Mouse (Mus musculus): ENCODE measurements around the gene Gm42688. TPM values are rescaled to one million over a fixed set of nuclear protein-coding genes. Genes with fewer than 3 reads are reported as not detected.

Gm42688 gene
- polyA plus RNA-seq, 1 experiment from 2014 or later: 3.7 TPM

DNA sequence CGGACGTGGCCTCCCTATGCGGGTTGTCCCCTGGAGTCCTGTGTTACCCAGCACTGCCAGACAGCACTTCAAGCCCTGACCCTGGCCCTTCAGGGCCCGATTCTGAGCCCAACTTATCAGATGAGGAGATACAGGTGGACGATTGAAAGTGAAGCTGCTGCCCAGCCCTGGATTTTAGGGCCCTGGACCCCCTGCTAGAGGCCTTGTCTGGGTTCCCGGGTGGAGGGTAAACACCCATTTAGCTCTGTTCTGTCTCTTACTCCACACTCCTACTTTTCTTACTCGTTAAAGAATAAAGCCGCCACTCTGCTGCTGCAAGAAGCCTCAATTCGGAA, 13.5 kb upstream of the Gm42688 start:
- Histone ChIP-seq H3K9ac (no peak overlapping the region), H3K4me3 (replicated peaks) (no peak overlapping the region), H3K4me2 (peak overlapping the region; percentile 21; the same call in 1 of the 2 replicates), H3K9me3 (no peaks in the 10 kb centered on the region), H3K27ac (no peak overlapping the region), H3K4me1 (peaks cover 13% of the 10 kb centered on the region), H3K27me3 (peaks cover 96% of the 10 kb centered on the region), H3K36me3 (replicated peaks) (no peaks in the 10 kb centered on the region)
- WGBS: 3% methylated on average over 9 of the region's 9 CpGs
- no peak for ATAC-seq (ENCODE audit: low FRiP score)

DNA sequence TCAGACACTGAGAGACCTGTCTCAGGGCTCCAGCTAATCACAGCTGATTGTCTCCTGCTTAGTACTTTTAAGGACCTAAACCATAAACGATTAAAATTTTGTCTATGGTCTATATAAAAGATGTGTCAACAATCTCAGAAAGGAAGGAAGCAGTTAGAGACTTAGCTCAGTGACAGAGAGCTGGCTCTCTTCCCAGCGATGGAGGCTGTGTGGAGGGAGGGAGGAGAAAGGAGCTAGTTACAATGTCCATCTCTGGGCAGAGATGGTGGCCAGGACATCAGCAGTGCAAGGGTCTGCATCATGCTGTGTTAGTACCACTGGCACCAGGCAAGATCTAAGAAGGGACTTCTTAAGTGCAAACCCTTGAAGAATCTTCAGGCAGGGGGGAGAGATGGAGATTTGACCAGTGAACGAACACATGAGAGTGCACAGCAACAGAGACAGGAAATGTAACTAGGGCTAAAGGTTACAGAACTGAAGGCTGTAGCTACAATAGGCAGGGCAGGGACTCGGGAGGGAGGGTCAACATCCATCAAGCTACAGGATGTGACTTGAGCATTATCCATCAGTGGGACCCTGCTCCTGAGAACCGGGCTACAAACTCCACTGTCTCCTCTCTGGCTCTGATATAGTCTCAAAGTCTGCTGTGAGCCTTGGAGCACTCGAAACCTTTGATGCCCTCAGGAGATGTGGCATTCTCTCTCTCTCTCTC, 8.8 kb upstream of the Gm42688 start:
- no peak overlapping the region for H3K4me2 ChIP-seq
- 53% methylated on average over 6 of the region's 6 CpGs for WGBS
- H3K9me3 ChIP-seq: no peaks in the 10 kb centered on the region
- H3K27me3 ChIP-seq: peaks cover 71% of the 10 kb centered on the region
- ATAC-seq (ENCODE audit: low FRiP score): no peak
- H3K27ac ChIP-seq: no peak overlapping the region
- no peak overlapping the region for H3K9ac ChIP-seq
- peaks cover 4% of the 10 kb centered on the region; the same call in 1 of the 2 replicates for H3K4me1 ChIP-seq
- no peaks in the 10 kb centered on the region for H3K36me3 ChIP-seq (replicated peaks)
- no peak overlapping the region for H3K4me3 ChIP-seq (replicated peaks)

DNA sequence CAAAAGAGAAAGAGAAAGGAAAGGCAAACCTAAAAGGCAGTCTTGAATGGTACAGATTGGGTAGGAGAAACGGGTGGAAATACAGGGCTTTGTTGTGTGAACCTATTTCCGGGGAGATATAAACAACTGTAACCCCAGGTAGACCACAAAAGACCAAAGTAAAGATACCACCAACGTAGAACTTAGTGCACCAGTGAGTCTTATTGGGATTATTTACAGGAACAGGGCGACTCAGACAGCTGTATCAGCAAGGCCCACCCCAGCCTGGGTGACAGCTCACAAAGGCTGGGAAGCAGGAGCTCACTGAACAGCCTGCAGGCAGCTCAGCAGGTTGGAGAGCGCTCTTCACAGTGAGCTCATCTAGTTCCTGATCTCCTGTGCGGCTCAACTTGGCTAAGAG, 5.4 kb upstream of the Gm42688 start:
- H3K9ac ChIP-seq: no peak overlapping the region
- no peak for ATAC-seq (ENCODE audit: low FRiP score)
- peaks cover 50% of the 10 kb centered on the region for H3K27me3 ChIP-seq
- no peak overlapping the region for H3K27ac ChIP-seq
- 50% methylated on average over 6 of the region's 6 CpGs for WGBS
- no peak overlapping the region for H3K4me3 ChIP-seq (replicated peaks)
- H3K4me1 ChIP-seq: peaks cover 3% of the 10 kb centered on the region; the same call in 1 of the 2 replicates
- H3K4me2 ChIP-seq: no peak overlapping the region
- no peaks in the 10 kb centered on the region for H3K36me3 ChIP-seq (replicated peaks)
- H3K9me3 ChIP-seq: no peaks in the 10 kb centered on the region

DNA sequence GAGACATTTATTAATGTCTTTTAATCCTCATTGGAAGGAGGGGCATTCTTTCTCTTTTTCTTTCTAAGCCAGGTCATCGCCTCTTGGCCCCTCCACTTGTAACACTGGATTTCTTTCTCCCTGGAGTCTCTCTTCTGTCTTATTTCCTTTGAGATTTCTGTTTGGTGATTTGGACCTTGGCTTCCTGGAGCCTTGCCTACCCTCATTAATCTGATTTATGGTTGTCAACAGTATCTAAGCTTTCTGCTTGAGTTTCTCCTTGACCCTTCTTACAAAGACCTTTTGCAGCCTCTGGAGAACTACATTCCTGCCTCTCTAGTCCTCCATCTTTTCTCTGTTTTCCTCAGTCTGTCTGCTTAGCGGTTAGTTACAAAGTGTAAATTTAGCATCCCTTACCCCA, 3.0 kb upstream of the Gm42688 start:
- no peaks in the 10 kb centered on the region for H3K36me3 ChIP-seq (replicated peaks)
- peaks cover 20% of the 10 kb centered on the region for H3K4me1 ChIP-seq
- no peaks in the 10 kb centered on the region for H3K9me3 ChIP-seq
- 78% methylated on average over 2 of the region's 2 CpGs for WGBS
- H3K4me2 ChIP-seq: no peak overlapping the region
- peaks cover 41% of the 10 kb centered on the region for H3K27me3 ChIP-seq
- H3K9ac ChIP-seq: no peak overlapping the region
- H3K4me3 ChIP-seq (replicated peaks): no peak overlapping the region
- no peak for ATAC-seq (ENCODE audit: low FRiP score)
- H3K27ac ChIP-seq: no peak overlapping the region

DNA sequence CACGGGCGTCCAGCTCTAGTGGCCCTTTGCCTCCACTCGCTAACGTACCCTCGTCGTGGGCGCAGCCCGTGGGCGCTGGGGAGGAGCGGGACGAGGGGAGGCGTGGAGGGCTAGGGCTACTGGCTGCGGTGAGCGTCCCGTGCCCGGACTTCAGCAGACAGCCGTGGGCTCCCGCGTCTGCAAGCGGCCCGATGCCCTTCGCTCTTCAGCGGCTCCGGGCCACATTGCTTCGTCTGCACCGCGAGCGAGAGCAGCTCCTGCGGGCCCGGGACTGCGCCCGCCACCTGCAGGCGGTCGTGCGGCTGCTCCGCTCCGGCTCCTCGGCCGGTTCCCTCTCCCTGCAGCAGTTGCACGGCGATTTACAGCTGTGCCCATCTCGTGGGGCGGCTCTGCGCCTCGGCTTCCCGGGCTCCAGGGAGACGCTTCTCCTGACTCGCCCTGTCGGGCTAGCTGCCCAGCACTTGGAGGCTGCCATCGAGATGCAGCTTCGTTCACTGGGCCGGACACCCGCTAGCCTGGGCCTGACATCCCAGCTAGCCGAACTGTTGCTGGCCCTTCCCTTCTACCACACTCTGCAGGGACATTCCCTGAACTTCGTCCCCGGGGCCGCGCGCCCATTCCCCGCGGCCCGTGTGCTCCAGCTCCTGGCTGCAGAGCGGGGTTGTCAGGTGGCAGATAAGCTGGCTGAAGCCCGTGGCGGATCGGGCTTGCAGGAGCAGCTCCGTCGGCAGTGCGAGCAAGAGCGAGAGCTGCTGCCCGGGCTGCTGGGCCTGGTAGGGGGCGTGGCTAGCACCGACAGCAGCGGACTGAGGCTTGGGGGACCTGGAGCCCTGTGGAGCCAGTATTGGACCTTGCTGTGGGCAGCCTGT, 505 bp downstream of the Gm42688 start:
- Histone ChIP-seq H3K9me3 (no peaks in the 10 kb centered on the region), H3K36me3 (replicated peaks) (no peaks in the 10 kb centered on the region), H3K9ac (peak overlapping the region; percentile 69), H3K27ac (peak overlapping the region; percentile 64), H3K4me3 (replicated peaks) (peak overlapping the region; percentile 77), H3K4me1 (peaks cover 21% of the 10 kb centered on the region), H3K27me3 (peaks cover 24% of the 10 kb centered on the region), H3K4me2 (peak overlapping the region; percentile 94)
- WGBS: under 1% methylated on average over 74 of the region's 74 CpGs
- peak; percentile 78 for ATAC-seq (ENCODE audit: low FRiP score)

DNA sequence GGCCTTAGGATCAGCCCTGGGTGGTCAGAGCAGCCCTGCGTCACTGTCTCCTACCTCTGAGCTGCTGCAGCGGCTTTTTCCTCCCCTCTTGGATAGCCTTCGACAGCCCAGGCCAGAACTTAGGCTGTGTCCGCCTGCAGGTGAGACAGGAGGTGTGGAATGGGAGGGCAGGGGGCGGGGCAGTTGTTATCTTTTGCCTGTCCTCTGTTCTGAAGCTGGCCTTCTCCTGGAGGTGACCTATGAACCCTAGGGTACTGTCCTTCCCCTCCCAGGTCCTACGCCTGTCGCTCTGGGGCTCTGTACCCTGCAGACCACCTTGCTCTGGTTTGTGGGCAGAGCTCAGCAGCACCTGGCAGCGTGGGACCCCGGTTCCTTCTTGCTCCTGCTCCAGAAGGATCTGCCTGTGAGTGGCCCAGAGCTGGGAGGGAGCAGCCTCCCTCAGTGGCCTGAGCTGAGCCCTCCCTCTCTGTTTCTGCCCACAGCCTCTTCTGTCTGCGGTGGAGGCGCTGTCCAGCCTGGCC, 1.8 kb downstream of the Gm42688 start:
- H3K9me3 ChIP-seq: no peaks in the 10 kb centered on the region
- H3K4me3 ChIP-seq (replicated peaks): no peak overlapping the region; the same call in 1 of the 2 replicates
- H3K4me1 ChIP-seq: peaks cover 28% of the 10 kb centered on the region
- no peak overlapping the region for H3K27ac ChIP-seq
- no peak for ATAC-seq (ENCODE audit: low FRiP score)
- peaks cover 24% of the 10 kb centered on the region for H3K27me3 ChIP-seq
- H3K4me2 ChIP-seq: peak overlapping the region; percentile 94
- peak overlapping the region; percentile 69 for H3K9ac ChIP-seq
- 40% methylated on average over 11 of the region's 11 CpGs for WGBS
- H3K36me3 ChIP-seq (replicated peaks): no peaks in the 10 kb centered on the region

DNA sequence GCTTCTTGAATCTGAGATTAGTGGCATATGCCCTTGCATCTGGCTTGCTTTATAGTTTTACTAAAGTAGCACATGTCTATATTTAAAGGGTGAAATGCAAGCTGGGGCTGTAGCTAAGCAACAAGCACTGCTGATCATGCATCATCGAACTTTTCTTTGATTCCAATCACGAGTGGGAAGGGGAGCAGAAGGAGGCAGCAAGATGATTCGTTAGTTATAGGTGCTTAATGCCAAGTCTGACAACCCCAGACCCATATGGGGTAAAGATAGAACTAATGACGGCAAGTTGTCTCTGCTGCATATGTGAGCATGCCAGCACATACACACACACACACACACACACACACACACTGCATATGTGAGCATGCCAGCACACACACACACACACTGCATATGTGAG, 2.7 kb downstream of the Gm42688 start:
- no peak overlapping the region for H3K9ac ChIP-seq
- H3K4me3 ChIP-seq (replicated peaks): no peak overlapping the region
- peaks cover 24% of the 10 kb centered on the region for H3K27me3 ChIP-seq
- WGBS: 68% methylated on average over 4 of the region's 4 CpGs
- no peak overlapping the region for H3K4me2 ChIP-seq
- H3K36me3 ChIP-seq (replicated peaks): no peaks in the 10 kb centered on the region
- peaks cover 34% of the 10 kb centered on the region for H3K4me1 ChIP-seq
- no peak overlapping the region for H3K27ac ChIP-seq
- ATAC-seq (ENCODE audit: low FRiP score): no peak
- H3K9me3 ChIP-seq: no peaks in the 10 kb centered on the region

DNA sequence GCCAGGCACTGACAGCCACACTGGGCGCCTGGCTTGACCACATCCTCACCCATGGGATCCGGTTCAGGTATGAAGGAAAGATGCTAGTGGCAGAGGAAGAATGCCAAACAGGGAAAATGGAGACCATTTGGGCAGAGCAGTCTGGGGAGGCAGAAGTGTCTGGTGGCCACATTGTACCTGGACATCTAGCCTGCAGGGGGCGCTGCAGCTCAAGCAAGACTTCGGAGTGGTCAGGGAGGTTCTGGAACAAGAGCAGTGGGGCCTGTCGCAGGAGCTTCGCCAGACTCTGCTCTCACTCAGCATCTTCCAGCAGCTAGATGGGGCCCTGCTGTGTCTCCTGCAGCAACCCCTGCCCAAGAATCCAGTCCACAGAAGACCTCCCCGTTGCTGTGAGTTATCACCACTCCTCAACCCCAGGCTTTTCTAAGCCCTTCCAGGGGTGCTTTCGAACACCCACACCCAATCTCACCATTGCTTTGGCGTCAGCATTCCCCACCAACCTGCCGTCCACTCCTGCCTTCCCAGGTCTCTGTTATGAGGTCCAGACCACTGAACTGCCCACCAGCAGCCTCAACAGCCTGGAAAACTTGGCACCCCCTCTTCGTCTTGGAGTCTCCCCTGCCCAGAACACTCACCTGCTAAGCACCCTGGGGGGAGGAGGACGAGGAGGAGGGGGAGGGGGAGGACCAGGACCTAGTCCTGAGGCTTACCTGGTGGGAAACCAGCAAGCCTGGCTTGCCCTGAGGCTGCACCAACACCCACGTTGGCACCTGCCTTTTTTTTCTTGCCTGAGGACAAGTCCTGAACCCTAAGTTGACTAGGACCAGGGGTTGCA, 6.4 kb downstream of the Gm42688 start:
- peak; percentile 51; the same call in 1 of the 2 replicates for ATAC-seq (ENCODE audit: low FRiP score)
- Histone ChIP-seq H3K36me3 (replicated peaks) (peaks cover 5% of the 10 kb centered on the region; the same call in 1 of the 2 replicates), H3K9me3 (no peaks in the 10 kb centered on the region), H3K4me2 (peak overlapping the region; percentile 90), H3K4me1 (peaks cover 31% of the 10 kb centered on the region), H3K27ac (0 out of 2 replicates have a peak overlapping the region, but pooled peaks have one; percentile 78), H3K9ac (peak overlapping the region; percentile 89; the same call in 1 of the 2 replicates), H3K27me3 (peaks cover 8% of the 10 kb centered on the region), H3K4me3 (replicated peaks) (peak overlapping the region; percentile 91)
- WGBS: 35% methylated on average over 13 of the region's 13 CpGs

DNA sequence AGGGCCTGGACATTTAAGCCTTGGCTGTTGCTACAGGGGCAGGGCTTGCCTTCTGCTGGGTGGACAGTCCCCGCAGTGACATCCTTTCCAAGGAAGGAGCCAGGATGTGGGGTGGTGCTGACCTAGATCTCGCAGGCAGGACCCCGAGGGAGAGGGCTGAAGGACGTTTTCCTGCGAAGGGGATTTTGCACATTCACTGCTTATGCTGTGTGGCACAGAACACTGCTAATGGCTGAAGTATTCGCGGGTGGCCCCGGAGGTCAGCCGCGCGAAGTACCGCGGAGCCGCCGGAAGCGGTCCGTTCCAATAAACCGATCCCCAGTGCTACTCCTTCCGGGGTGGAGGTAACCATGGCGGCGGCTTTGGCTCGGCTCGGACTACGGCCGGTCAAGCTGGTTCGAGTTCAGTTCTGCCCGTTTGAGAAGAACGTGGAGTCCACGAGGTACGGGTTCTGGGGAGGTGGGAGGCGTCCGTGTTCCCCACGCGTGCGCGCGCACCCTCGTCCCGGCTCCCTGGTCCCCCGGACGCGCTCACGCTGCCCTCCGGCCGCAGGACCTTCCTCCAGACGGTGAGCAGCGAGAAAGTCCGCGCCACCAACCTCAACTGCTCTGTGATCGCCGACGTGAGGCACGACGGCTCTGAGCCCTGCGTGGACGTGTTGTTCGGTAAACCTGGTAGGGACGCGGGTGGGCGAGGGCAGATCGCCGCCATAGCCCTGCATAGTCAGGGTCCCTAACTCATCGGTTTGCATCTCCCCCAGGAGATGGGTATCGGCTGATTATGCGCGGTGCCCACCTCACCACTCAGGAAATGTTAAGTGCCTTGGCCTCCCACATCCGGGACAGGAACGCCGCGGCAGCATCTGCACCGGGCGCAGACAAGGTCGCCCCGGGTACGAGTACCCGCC, 7.6 kb downstream of the Gm42688 start, which contains the start of gene Mrpl53:
TSS of gene Mrpl53 (plus strand) at position 279 of the 907 bp plus-strand sequence.
- peak; percentile 86 for ATAC-seq (ENCODE audit: low FRiP score)
- under 1% methylated on average over 76 of the region's 76 CpGs for WGBS
- Histone ChIP-seq H3K4me3 (replicated peaks) (peak within 1 kb of the TSS; percentile 91), H3K9ac (peak within 1 kb of the TSS; percentile 89), H3K36me3 (replicated peaks) (peaks cover 5% of the 10 kb centered on the region; the same call in 1 of the 2 replicates), H3K9me3 (no peaks in the 10 kb centered on the region), H3K4me1 (peaks cover 23% of the 10 kb centered on the region), H3K27me3 (no peaks in the 10 kb centered on the region), H3K27ac (peak within 1 kb of the TSS; percentile 78), H3K4me2 (peak within 1 kb of the TSS; percentile 90)

DNA sequence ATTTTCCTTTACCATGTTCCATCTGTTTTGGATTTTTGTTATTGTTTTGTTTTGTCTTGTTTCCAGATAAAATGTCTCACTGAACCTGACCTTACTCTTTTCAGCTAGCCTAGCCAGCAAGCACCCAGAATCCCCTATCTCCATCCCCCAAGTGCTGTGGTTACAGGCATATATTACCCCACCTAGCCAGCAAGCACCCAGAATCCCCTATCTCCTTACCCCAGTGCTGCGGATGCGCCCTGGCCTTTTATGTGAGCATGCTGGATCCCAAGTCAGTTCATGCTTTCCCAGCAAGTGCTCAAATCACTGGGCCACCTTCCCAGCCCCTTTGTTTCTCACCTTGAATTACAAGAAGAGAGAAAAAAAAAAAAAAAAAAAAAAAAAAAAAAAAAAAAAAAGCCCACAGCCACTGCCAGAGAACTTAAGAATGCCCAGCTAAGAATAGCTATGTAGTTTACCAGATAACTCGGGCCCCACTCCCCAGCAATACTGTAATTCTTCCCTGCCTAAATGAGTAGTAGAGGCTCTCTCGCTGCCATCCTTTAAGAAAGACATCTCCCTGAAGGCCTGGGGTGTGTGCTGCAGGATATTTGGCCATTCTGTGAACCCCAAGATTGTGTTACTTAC, 10.2 kb downstream of the Gm42688 start:
- H3K9ac ChIP-seq: no peak overlapping the region
- no peak overlapping the region for H3K27ac ChIP-seq
- ATAC-seq (ENCODE audit: low FRiP score): no peak
- no peaks in the 10 kb centered on the region for H3K9me3 ChIP-seq
- peaks cover 5% of the 10 kb centered on the region; the same call in 1 of the 2 replicates for H3K36me3 ChIP-seq (replicated peaks)
- no peaks in the 10 kb centered on the region for H3K27me3 ChIP-seq
- no peak overlapping the region for H3K4me2 ChIP-seq
- 86% methylated on average over 4 of the region's 4 CpGs for WGBS
- H3K4me1 ChIP-seq: peaks cover 39% of the 10 kb centered on the region
- H3K4me3 ChIP-seq (replicated peaks): no peak overlapping the region
